Mouse (Mus musculus): ENCODE measurements at regions not wholly inside any gene's neighbourhood (a gene's known extent, or its start where the extent isn't known, plus 50 kb on each side); places are given as distances from the start of the nearest gene placed in this dataset.

- Histone ChIP-seq H3K4me1 (ENCODE audit: control insufficient read depth, insufficient read depth, low read length) (no peaks in the 10 kb centered on the region), H3K4me3 (replicated peaks; ENCODE audit: extremely low read depth, low read depth, low read length) (no peak overlapping the region)
- TF ChIP-seq POLR2A (IDR thresholded peaks at IDR 0.05; ENCODE audit: borderline replicate concordance, extremely low read depth, low read depth, low read length), result no peak
- TF ChIP-seq CTCF (IDR thresholded peaks at IDR 0.05; ENCODE audit: insufficient read depth, low read length), result no peak
- no peak for DNase-seq
- WGBS, result 86% methylated on average over 1 of the region's 1 CpGs
Observed at GRCm38 (mm10) chr4:90906311-90906710, 494.3 kb downstream of the Elavl2 start.

GRCm38 (mm10) chr4:90868209-90868608 lies 532.4 kb downstream of the Elavl2 start:
- H3K4me1 ChIP-seq (ENCODE audit: control insufficient read depth, insufficient read depth, low read length), result no peaks in the 10 kb centered on the region
- no peak for DNase-seq
- TF ChIP-seq POLR2A (IDR thresholded peaks at IDR 0.05; ENCODE audit: borderline replicate concordance, extremely low read depth, low read depth, low read length) (no peak), CTCF (IDR thresholded peaks at IDR 0.05; ENCODE audit: insufficient read depth, low read length) (no peak)
- H3K4me3 ChIP-seq (replicated peaks; ENCODE audit: extremely low read depth, low read depth, low read length), result no peak overlapping the region
- WGBS, result 43% methylated on average over 7 of the region's 7 CpGs

- DNase-seq, result no peak
- 47% methylated on average over 2 of the region's 2 CpGs for WGBS
- H3K4me3 ChIP-seq (replicated peaks; ENCODE audit: extremely low read depth, low read depth, low read length), result no peak overlapping the region
- 0 out of 2 replicates have a peak, but pooled peaks have one; percentile 19 for TF ChIP-seq CTCF (IDR thresholded peaks at IDR 0.05; ENCODE audit: insufficient read depth, low read length)
- TF ChIP-seq POLR2A (IDR thresholded peaks at IDR 0.05; ENCODE audit: borderline replicate concordance, extremely low read depth, low read depth, low read length), result no peak
- no peaks in the 10 kb centered on the region for H3K4me1 ChIP-seq (ENCODE audit: control insufficient read depth, insufficient read depth, low read length)
Observed at GRCm38 (mm10) chr4:90860854-90861253, 539.7 kb downstream of the Elavl2 start.

- Histone ChIP-seq H3K4me3 (replicated peaks; ENCODE audit: extremely low read depth, low read depth, low read length) (no peak overlapping the region), H3K4me1 (ENCODE audit: control insufficient read depth, insufficient read depth, low read length) (no peaks in the 10 kb centered on the region)
- no peak for DNase-seq
- no peak for TF ChIP-seq POLR2A (IDR thresholded peaks at IDR 0.05; ENCODE audit: borderline replicate concordance, extremely low read depth, low read depth, low read length)
- TF ChIP-seq CTCF (IDR thresholded peaks at IDR 0.05; ENCODE audit: insufficient read depth, low read length), result no peak
- 51% methylated on average over 3 of the region's 3 CpGs for WGBS
Observed at GRCm38 (mm10) chr4:90839804-90840203, 560.8 kb downstream of the Elavl2 start.

- no peak for DNase-seq
- Histone ChIP-seq H3K4me1 (ENCODE audit: control insufficient read depth, insufficient read depth, low read length) (peaks cover 2% of the 10 kb centered on the region; the same call in 1 of the 2 replicates), H3K4me3 (replicated peaks; ENCODE audit: extremely low read depth, low read depth, low read length) (no peak overlapping the region)
- WGBS, result 75% methylated on average over 1 of the region's 1 CpGs
- TF ChIP-seq POLR2A (IDR thresholded peaks at IDR 0.05; ENCODE audit: borderline replicate concordance, extremely low read depth, low read depth, low read length) (no peak), CTCF (IDR thresholded peaks at IDR 0.05; ENCODE audit: insufficient read depth, low read length) (no peak)
Observed at GRCm38 (mm10) chr4:90799078-90799477, 580.5 kb downstream of the Zfp352 start.

- WGBS, result 72% methylated on average over 3 of the region's 3 CpGs
- peaks cover 2% of the 10 kb centered on the region; the same call in 1 of the 2 replicates for H3K4me1 ChIP-seq (ENCODE audit: control insufficient read depth, insufficient read depth, low read length)
- no peak for DNase-seq
- TF ChIP-seq POLR2A (IDR thresholded peaks at IDR 0.05; ENCODE audit: borderline replicate concordance, extremely low read depth, low read depth, low read length) (no peak), CTCF (IDR thresholded peaks at IDR 0.05; ENCODE audit: insufficient read depth, low read length) (no peak)
- no peak overlapping the region for H3K4me3 ChIP-seq (replicated peaks; ENCODE audit: extremely low read depth, low read depth, low read length)
Observed at GRCm38 (mm10) chr4:90798637-90799036, 580.0 kb downstream of the Zfp352 start.

- no peak for DNase-seq
- 57% methylated on average over 8 of the region's 8 CpGs for WGBS
- TF ChIP-seq CTCF (IDR thresholded peaks at IDR 0.05; ENCODE audit: insufficient read depth, low read length), result no peak
- no peak for TF ChIP-seq POLR2A (IDR thresholded peaks at IDR 0.05; ENCODE audit: borderline replicate concordance, extremely low read depth, low read depth, low read length)
- Histone ChIP-seq H3K4me1 (ENCODE audit: control insufficient read depth, insufficient read depth, low read length) (peaks cover 2% of the 10 kb centered on the region; the same call in 1 of the 2 replicates), H3K4me3 (replicated peaks; ENCODE audit: extremely low read depth, low read depth, low read length) (no peak overlapping the region)
Observed at GRCm38 (mm10) chr4:90797472-90797871, 578.9 kb downstream of the Zfp352 start.
